14 mouse cellular contexts compared by ENCODE assay signal in the genomic region with DNA sequence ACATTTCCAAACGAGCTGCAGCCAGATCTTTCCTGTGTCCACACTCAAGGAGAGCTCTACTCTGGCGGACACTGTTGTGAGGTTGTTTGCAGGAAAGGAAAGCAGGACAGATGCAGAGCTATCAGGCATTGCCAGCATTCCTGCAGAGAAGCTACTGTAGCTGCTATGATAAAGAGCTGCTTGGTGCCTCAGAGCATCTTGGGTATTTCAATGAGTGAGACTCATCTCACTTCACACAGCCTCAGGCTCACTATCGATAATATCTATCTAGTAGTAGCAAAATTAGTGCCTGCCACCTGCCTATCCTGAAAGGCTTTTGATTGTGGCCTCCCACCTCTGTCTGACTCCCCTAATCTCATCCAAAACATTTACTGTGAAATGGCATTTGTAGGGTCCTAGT.
DNase-seq lines count a peak whose midpoint lies in the region; ATAC-seq and TF ChIP-seq lines count a peak whose summit lies in the region.
"Had no signal": no experiment of that assay in that cellular context is flagged by ENCODE, and none has a peak within 500 bp of the region (broad histone marks: within the 10 kb centered on the region; RNA-seq: fewer than 3 reads in every experiment).

No protein-coding gene starts in this region.

- no peak overlapping the region for H3K27ac ChIP-seq in heart, embryonic 11.5 days (ENCODE audit: low read depth, low read length)
- H3K27ac ChIP-seq in midbrain, postnatal 0 days (ENCODE audit: low read depth, low read length) = no peak overlapping the region
- H3K27ac ChIP-seq in midbrain, embryonic 10.5 days (replicated peaks) = no peak overlapping the region
- H3K27ac ChIP-seq in liver, adult 2 months (replicated peaks; ENCODE audit: insufficient read depth, low read depth, low read length) = peak overlapping the region; percentile 75
- peak overlapping the region; percentile 55 for H3K27ac ChIP-seq in stomach, embryonic 16.5 days (ENCODE audit: low read length)
- H3K27ac ChIP-seq: hindbrain, embryonic 14.5 days; macrophage had no signal

- no peak for TF ChIP-seq CTCF in midbrain, postnatal 0 days (IDR thresholded peaks at IDR 0.05)
- no peak for TF ChIP-seq CTCF in liver, adult 2 months (IDR thresholded peaks at IDR 0.05; ENCODE audit: low read depth, low read length)

- H3K9ac ChIP-seq in heart, embryonic 11.5 days (ENCODE audit: low read depth, low read length) = no peak overlapping the region
- no peak overlapping the region for H3K9ac ChIP-seq in midbrain, postnatal 0 days (replicated peaks; ENCODE audit: low read length, poor library complexity, severe bottlenecking)
- no peak overlapping the region for H3K9ac ChIP-seq in liver, adult 2 months (ENCODE audit: low read depth, low read length)
- no peak overlapping the region for H3K9ac ChIP-seq in stomach, embryonic 16.5 days (ENCODE audit: low read length)
- H3K9ac ChIP-seq: hindbrain, embryonic 14.5 days had no signal

- no peaks in the 10 kb centered on the region for H3K9me3 ChIP-seq in heart, embryonic 11.5 days (replicated peaks; ENCODE audit: control insufficient read depth, low read length)
- no peaks in the 10 kb centered on the region for H3K9me3 ChIP-seq in midbrain, postnatal 0 days (ENCODE audit: low read length)
- H3K9me3 ChIP-seq in midbrain, embryonic 10.5 days (replicated peaks) = no peaks in the 10 kb centered on the region
- H3K9me3 ChIP-seq in stomach, embryonic 16.5 days (replicated peaks; ENCODE audit: control insufficient read depth, low read length) = no peaks in the 10 kb centered on the region

- no peak for ATAC-seq in heart, embryonic 11.5 days (replicated peaks; ENCODE audit: insufficient number of reproducible peaks, low FRiP score, low TSS enrichment)
- ATAC-seq in midbrain, postnatal 0 days (ENCODE audit: low FRiP score) = no peak
- ATAC-seq in stomach, embryonic 16.5 days (ENCODE audit: insufficient read depth, low FRiP score) = no peak

- H3K79me2 ChIP-seq in liver, adult 2 months (ENCODE audit: control insufficient read depth, insufficient read depth, low read length) = peaks cover 17% of the 10 kb centered on the region; the same call in 1 of the 2 replicates

- H3K36me3 ChIP-seq in heart, embryonic 11.5 days (ENCODE audit: control insufficient read depth, insufficient read depth, low read length) = no peaks in the 10 kb centered on the region; the same call in 1 of the 2 replicates
- H3K36me3 ChIP-seq in midbrain, postnatal 0 days (ENCODE audit: insufficient read depth, low read length) = no peaks in the 10 kb centered on the region
- peaks cover 15% of the 10 kb centered on the region; the same call in 1 of the 2 replicates for H3K36me3 ChIP-seq in midbrain, embryonic 10.5 days
- H3K36me3 ChIP-seq in liver, adult 2 months (ENCODE audit: control insufficient read depth, insufficient read depth, low read length) = peaks cover 22% of the 10 kb centered on the region
- H3K36me3 ChIP-seq in stomach, embryonic 16.5 days (ENCODE audit: control insufficient read depth, insufficient read depth, low read length) = peaks cover 6% of the 10 kb centered on the region; the same call in 1 of the 2 replicates

- peaks cover 17% of the 10 kb centered on the region for H3K4me1 ChIP-seq in heart, embryonic 11.5 days (ENCODE audit: control insufficient read depth, insufficient read depth, low read length)
- H3K4me1 ChIP-seq in midbrain, postnatal 0 days (ENCODE audit: insufficient read depth, low read length) = no peaks in the 10 kb centered on the region
- no peaks in the 10 kb centered on the region for H3K4me1 ChIP-seq in midbrain, embryonic 10.5 days
- peaks cover 6% of the 10 kb centered on the region; the same call in 1 of the 2 replicates for H3K4me1 ChIP-seq in liver, adult 2 months (ENCODE audit: control insufficient read depth, insufficient read depth, low read length)
- H3K4me1 ChIP-seq in stomach, embryonic 16.5 days (ENCODE audit: control insufficient read depth, insufficient read depth, low read length) = peaks cover 12% of the 10 kb centered on the region

- WGBS in heart, embryonic 11.5 days (ENCODE audit: insufficient replicate concordance) = 27% methylated on average over 3 of the region's 3 CpGs
- WGBS in midbrain, postnatal 0 days = 76% methylated on average over 3 of the region's 3 CpGs
- 90% methylated on average over 3 of the region's 3 CpGs for WGBS in midbrain, embryonic 10.5 days
- WGBS in liver, adult 2 months = 74% methylated on average over 3 of the region's 3 CpGs
- WGBS in stomach, embryonic 16.5 days = 71% methylated on average over 3 of the region's 3 CpGs

- H3K27me3 ChIP-seq in heart, embryonic 11.5 days (ENCODE audit: control insufficient read depth, insufficient read depth, low read length) = no peaks in the 10 kb centered on the region
- no peaks in the 10 kb centered on the region for H3K27me3 ChIP-seq in midbrain, postnatal 0 days (ENCODE audit: insufficient read depth, low read length)
- H3K27me3 ChIP-seq in midbrain, embryonic 10.5 days (ENCODE audit: low read depth, poor library complexity, severe bottlenecking) = no peaks in the 10 kb centered on the region
- no peaks in the 10 kb centered on the region for H3K27me3 ChIP-seq in liver, adult 2 months (ENCODE audit: control insufficient read depth, insufficient read depth, low read length)
- no peaks in the 10 kb centered on the region for H3K27me3 ChIP-seq in stomach, embryonic 16.5 days (ENCODE audit: control insufficient read depth, insufficient read depth, low read length)
- H3K27me3 ChIP-seq: CH12.LX had no signal

- H3K4me2 ChIP-seq in heart, embryonic 11.5 days = no peak overlapping the region
- H3K4me2 ChIP-seq in midbrain, postnatal 0 days (ENCODE audit: low read depth, low read length, poor library complexity, severe bottlenecking) = no peak overlapping the region
- no peak overlapping the region for H3K4me2 ChIP-seq in stomach, embryonic 16.5 days (ENCODE audit: low read depth, low read length)
- H3K4me2 ChIP-seq: hindbrain, embryonic 14.5 days had no signal

- TF ChIP-seq POLR2A in liver, adult 2 months (IDR thresholded peaks at IDR 0.05; ENCODE audit: extremely low read depth, insufficient read depth, low read length) = no peak

- H3K4me3 ChIP-seq in heart, embryonic 11.5 days (ENCODE audit: low read depth, low read length) = no peak overlapping the region
- no peak overlapping the region for H3K4me3 ChIP-seq in midbrain, postnatal 0 days (ENCODE audit: low read depth, low read length)
- H3K4me3 ChIP-seq in midbrain, embryonic 10.5 days = no peak overlapping the region
- no peak overlapping the region for H3K4me3 ChIP-seq in liver, adult 2 months (ENCODE audit: insufficient read depth, low read depth, low read length)
- H3K4me3 ChIP-seq in stomach, embryonic 16.5 days (replicated peaks; ENCODE audit: low read length) = no peak overlapping the region

- peak; percentile 82 for DNase-seq in heart, adult 11 months
- DNase-seq in midbrain, postnatal 0 days (ENCODE audit: low spot score) = peak; percentile 28
- DNase-seq in midbrain, embryonic 10.5 days (ENCODE audit: low spot score) = no peak
- DNase-seq in liver, adult 2 months (ENCODE audit: extremely low read depth, low read depth, low spot score) = no peak
- DNase-seq in lung, postnatal 36 days = no peak
- DNase-seq in adrenal gland, adult (ENCODE audit: inconsistent age in 2 of 2, low spot score in 1 of 2) = no peak
- DNase-seq: adrenal gland, postnatal 10 days; spleen, adult 18-20 months; thymus, adult 18-20 months had no signal

Comparison
In these comparisons a context has a peak if more than half of its experiments do, and no peak if none do; other contexts are left out.
1. DNase-seq: peak in heart, adult 11 months (single experiment) and midbrain, postnatal 0 days (single experiment); none in midbrain, embryonic 10.5 days (single experiment), liver, adult 2 months (single experiment), lung, postnatal 36 days (single experiment) and adrenal gland, adult (0 of 2).
2. H3K27ac ChIP-seq: peak in liver, adult 2 months (single experiment) and stomach, embryonic 16.5 days (single experiment); none in heart, embryonic 11.5 days (single experiment), midbrain, postnatal 0 days (single experiment) and midbrain, embryonic 10.5 days (single experiment).